Mouse (Mus musculus) neural tube, embryonic 13.5 days (tissue): ENCODE measurements around the gene Fam84b. TPM values are rescaled to one million over a fixed set of nuclear protein-coding genes. Genes with fewer than 3 reads are reported as not detected.
"Not testable (repeated sequence)": the region's sequence is repeated elsewhere in the genome, so short reads cannot be mapped to it uniquely, and the experiment has no call there.

Experiments used
- ATAC-seq: fragments of 200-750 bp; cut with Nextera tagmentation; 2 replicates; pipeline ENCODE4 v1.8.0; 2017; ENCODE audit warnings: low read depth, mild to moderate bottlenecking, moderate TSS enrichment, moderate library complexity
- H3K27ac ChIP-seq: fragments of 300-500 bp; sonication (generic); replicated peaks from 2 replicates; pipeline ENCODE4 v1.5.1; 2015; ENCODE audit warnings: moderate library complexity, mild to moderate bottlenecking, inconsistent platforms
- H3K27me3 ChIP-seq: fragments of 300-500 bp; sonication (generic); 2 replicates; pipeline ENCODE4 v1.6.1; 2015; ENCODE audit warnings: mild to moderate bottlenecking, inconsistent platforms
- H3K36me3 ChIP-seq: fragments of 300-500 bp; sonication (generic); 2 replicates; pipeline ENCODE4 v1.6.1; 2015; ENCODE audit warnings: mild to moderate bottlenecking, inconsistent platforms
- H3K4me1 ChIP-seq: fragments of 300-500 bp; sonication (generic); replicated peaks from 2 replicates; pipeline ENCODE4 v1.6.1; 2015; ENCODE audit warnings: inconsistent platforms
- H3K4me2 ChIP-seq: fragments of 300-500 bp; sonication (generic); 2 replicates; pipeline ENCODE4 v1.6.1; 2015; ENCODE audit warnings: inconsistent platforms, mild to moderate bottlenecking, moderate library complexity
- H3K4me3 ChIP-seq: fragments of 300-500 bp; sonication (generic); 2 replicates; pipeline ENCODE4 v1.5.1; 2015; ENCODE audit warnings: mild to moderate bottlenecking, inconsistent platforms
- H3K9ac ChIP-seq: fragments of 300-500 bp; sonication (generic); 2 replicates; pipeline ENCODE4 v1.6.1; 2015; ENCODE audit warnings: moderate library complexity, mild to moderate bottlenecking, inconsistent platforms
- H3K9me3 ChIP-seq: fragments of 300-500 bp; sonication (generic); 2 replicates; pipeline ENCODE4 v1.6.1; 2016; ENCODE audit warnings: inconsistent platforms
- WGBS: fragments of 180-500 bp; shearing (Covaris S2); methylation state at CpG from one replicate; pipeline ENCODE4 v1.1.7; 2015; 5-methylcytosine and 5-hydroxymethylcytosine counted together
- polyA plus RNA-seq: library from polyadenylated mRNA; unstranded; fragments of >200 nt; fragmentation: Nextera tagmentation; extraction: Ambion mirVana; gene quantifications from 2 replicates; pipeline ENCODE4 v1.2.1, GENCODE M21; 2015

Fam84b gene
- polyA plus RNA-seq, 1 experiment from 2014 or later, result 6.3 TPM

- Histone ChIP-seq H3K4me3 (no peak overlapping the region), H3K9ac (no peak overlapping the region), H3K27me3 (no peaks in the 10 kb centered on the region), H3K9me3 (no peaks in the 10 kb centered on the region), H3K4me2 (no peak overlapping the region), H3K4me1 (peaks cover 12% of the 10 kb centered on the region; the same call in 1 of the 2 replicates), H3K36me3 (no peaks in the 10 kb centered on the region), H3K27ac (no peak overlapping the region)
- ATAC-seq, result no peak
- 78% methylated on average over 4 of the region's 4 CpGs for WGBS
These were observed 11.8 kb downstream of the Fam84b start for GRCm38 (mm10) chr15:60841785-60842184.

- H3K4me3 ChIP-seq, H3K27ac ChIP-seq, ATAC-seq, H3K36me3 ChIP-seq, H3K4me2 ChIP-seq, H3K9ac ChIP-seq, H3K27me3 ChIP-seq, H3K9me3 ChIP-seq: not testable (repeated sequence)
- peaks cover 11% of the 10 kb centered on the region; the same call in 1 of the 2 replicates for H3K4me1 ChIP-seq
These were observed 12.3 kb downstream of the Fam84b start for GRCm38 (mm10) chr15:60841312-60841711.

GRCm38 (mm10) chr15:60840296-60840670, 13.3 kb downstream of the Fam84b start:
- no peak overlapping the region for H3K27ac ChIP-seq
- no peak overlapping the region for H3K4me2 ChIP-seq
- H3K4me1 ChIP-seq, result peaks cover 2% of the 10 kb centered on the region; the same call in 1 of the 2 replicates
- H3K27me3 ChIP-seq, result no peaks in the 10 kb centered on the region
- no peak for ATAC-seq
- no peaks in the 10 kb centered on the region for H3K9me3 ChIP-seq
- no peak overlapping the region for H3K9ac ChIP-seq
- no peak overlapping the region for H3K4me3 ChIP-seq
- 36% methylated on average over 4 of the region's 4 CpGs for WGBS
- H3K36me3 ChIP-seq, result no peaks in the 10 kb centered on the region

GRCm38 (mm10) chr15:60839539-60840295, 13.9 kb downstream of the Fam84b start:
- H3K4me2 ChIP-seq, result no peak overlapping the region
- 28% methylated on average over 3 of the region's 3 CpGs for WGBS
- H3K36me3 ChIP-seq, result no peaks in the 10 kb centered on the region
- no peaks in the 10 kb centered on the region for H3K9me3 ChIP-seq
- H3K27me3 ChIP-seq, result no peaks in the 10 kb centered on the region
- H3K4me1 ChIP-seq, result no peaks in the 10 kb centered on the region; the same call in 1 of the 2 replicates
- no peak for ATAC-seq
- no peak overlapping the region for H3K9ac ChIP-seq
- no peak overlapping the region for H3K4me3 ChIP-seq
- H3K27ac ChIP-seq, result no peak overlapping the region

- no peak overlapping the region for H3K4me2 ChIP-seq
- no peaks in the 10 kb centered on the region for H3K9me3 ChIP-seq
- H3K4me3 ChIP-seq, result no peak overlapping the region
- H3K36me3 ChIP-seq, result no peaks in the 10 kb centered on the region
- H3K27me3 ChIP-seq, result no peaks in the 10 kb centered on the region
- H3K9ac ChIP-seq, result no peak overlapping the region
- 65% methylated on average over 8 of the region's 8 CpGs for WGBS
- no peak overlapping the region for H3K27ac ChIP-seq
- no peak; the same call in 1 of the 2 replicates for ATAC-seq
- H3K4me1 ChIP-seq, result no peaks in the 10 kb centered on the region; the same call in 1 of the 2 replicates
These were observed 15.4 kb downstream of the Fam84b start for GRCm38 (mm10) chr15:60838135-60838534.

- H3K4me2 ChIP-seq, result no peak overlapping the region
- H3K27me3 ChIP-seq, result no peaks in the 10 kb centered on the region
- no peak for ATAC-seq
- H3K9ac ChIP-seq, result no peak overlapping the region
- H3K4me1 ChIP-seq, result no peaks in the 10 kb centered on the region; the same call in 1 of the 2 replicates
- 92% methylated on average over 9 of the region's 9 CpGs for WGBS
- H3K36me3 ChIP-seq, result no peaks in the 10 kb centered on the region
- no peak overlapping the region for H3K4me3 ChIP-seq
- H3K9me3 ChIP-seq, result no peaks in the 10 kb centered on the region
- no peak overlapping the region for H3K27ac ChIP-seq
These were observed 15.9 kb downstream of the Fam84b start for GRCm38 (mm10) chr15:60837719-60838118.

GRCm38 (mm10) chr15:60836321-60836720, 17.3 kb downstream of the Fam84b start:
- WGBS, result 88% methylated on average over 4 of the region's 4 CpGs
- Histone ChIP-seq H3K27me3 (no peaks in the 10 kb centered on the region), H3K9ac (no peak overlapping the region), H3K27ac (no peak overlapping the region), H3K36me3 (no peaks in the 10 kb centered on the region), H3K4me2 (no peak overlapping the region), H3K4me1 (no peaks in the 10 kb centered on the region; the same call in 1 of the 2 replicates), H3K4me3 (no peak overlapping the region), H3K9me3 (no peaks in the 10 kb centered on the region)
- no peak for ATAC-seq

- Histone ChIP-seq H3K27ac (no peak overlapping the region), H3K4me2 (no peak overlapping the region), H3K9ac (no peak overlapping the region), H3K4me1 (peaks cover 8% of the 10 kb centered on the region), H3K27me3 (no peaks in the 10 kb centered on the region), H3K9me3 (no peaks in the 10 kb centered on the region), H3K36me3 (no peaks in the 10 kb centered on the region), H3K4me3 (no peak overlapping the region)
- 89% methylated on average over 5 of the region's 5 CpGs for WGBS
- ATAC-seq, result no peak
These were observed 18.7 kb downstream of the Fam84b start for GRCm38 (mm10) chr15:60834598-60835571.

- Histone ChIP-seq H3K9me3 (no peaks in the 10 kb centered on the region), H3K36me3 (no peaks in the 10 kb centered on the region), H3K4me2 (no peak overlapping the region), H3K4me1 (peaks cover 9% of the 10 kb centered on the region), H3K27me3 (no peaks in the 10 kb centered on the region), H3K9ac (no peak overlapping the region), H3K4me3 (no peak overlapping the region), H3K27ac (no peak overlapping the region)
- WGBS, result 42% methylated on average over 2 of the region's 2 CpGs
- ATAC-seq, result no peak
These were observed 19.9 kb downstream of the Fam84b start for GRCm38 (mm10) chr15:60833476-60834218.

GRCm38 (mm10) chr15:60832586-60832985, 21.0 kb downstream of the Fam84b start:
- no peak overlapping the region for H3K4me2 ChIP-seq
- peaks cover 9% of the 10 kb centered on the region for H3K4me1 ChIP-seq
- H3K27ac ChIP-seq, result no peak overlapping the region
- H3K9me3 ChIP-seq, result no peaks in the 10 kb centered on the region
- no peaks in the 10 kb centered on the region for H3K36me3 ChIP-seq
- no peak overlapping the region for H3K9ac ChIP-seq
- H3K4me3 ChIP-seq, result no peak overlapping the region
- no peaks in the 10 kb centered on the region for H3K27me3 ChIP-seq
- no peak for ATAC-seq

GRCm38 (mm10) chr15:60826226-60826625, 27.4 kb downstream of the Fam84b start:
- peaks cover 6% of the 10 kb centered on the region; the same call in 1 of the 2 replicates for H3K27me3 ChIP-seq
- H3K27ac ChIP-seq, result no peak overlapping the region
- peaks cover 36% of the 10 kb centered on the region for H3K4me1 ChIP-seq
- no peak for ATAC-seq
- no peaks in the 10 kb centered on the region for H3K36me3 ChIP-seq
- H3K9ac ChIP-seq, result no peak overlapping the region
- H3K4me3 ChIP-seq, result no peak overlapping the region
- 65% methylated on average over 1 of the region's 1 CpGs for WGBS
- no peaks in the 10 kb centered on the region for H3K9me3 ChIP-seq
- H3K4me2 ChIP-seq, result no peak overlapping the region
